8 mouse cellular contexts compared by ENCODE assay signal in the genomic region with DNA sequence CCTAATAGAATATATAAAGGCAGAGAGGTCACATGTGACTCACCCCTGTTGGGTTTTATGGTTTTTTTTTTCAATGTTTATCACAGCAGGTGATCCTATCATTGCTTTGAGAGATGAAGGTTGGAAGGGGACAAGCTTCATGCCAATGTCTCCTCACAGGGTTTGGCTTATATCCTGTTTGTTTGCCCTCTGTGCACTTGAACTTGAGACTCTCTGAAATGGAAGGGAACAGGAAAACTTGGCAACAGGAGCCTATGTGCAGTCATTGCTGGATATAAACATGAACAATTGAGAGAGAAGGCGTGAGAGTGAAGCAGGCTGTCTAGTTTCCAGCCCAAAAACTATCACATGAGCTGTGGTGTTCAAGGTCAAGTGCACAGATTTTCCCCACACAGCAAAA.
"Had no signal": no experiment of that assay in that cellular context is flagged by ENCODE, and none has a peak within 500 bp of the region (broad histone marks: within the 10 kb centered on the region; RNA-seq: fewer than 3 reads in every experiment).

No protein-coding gene starts in this region.

- H3K4me2 ChIP-seq: limb, embryonic 15.5 days; liver, embryonic 15.5 days; midbrain, embryonic 12.5 days had no signal

- H3K27ac ChIP-seq: limb, embryonic 15.5 days; liver, embryonic 15.5 days; midbrain, embryonic 12.5 days had no signal

- H3K4me3 ChIP-seq: limb, embryonic 15.5 days; liver, embryonic 15.5 days; midbrain, embryonic 12.5 days had no signal

- H3K4me1 ChIP-seq: limb, embryonic 15.5 days had no signal

- H3K9ac ChIP-seq: limb, embryonic 15.5 days; liver, embryonic 15.5 days; midbrain, embryonic 12.5 days had no signal

- H3K9me3 ChIP-seq: limb, embryonic 15.5 days; liver, embryonic 15.5 days; midbrain, embryonic 12.5 days had no signal

- H3K36me3 ChIP-seq: limb, embryonic 15.5 days; liver, embryonic 15.5 days; midbrain, embryonic 12.5 days had no signal

- H3K27me3 ChIP-seq: limb, embryonic 15.5 days; liver, embryonic 15.5 days; midbrain, embryonic 12.5 days had no signal

- DNase-seq: kidney, adult 11 months; layer of hippocampus, adult 9-11 months; layer of hippocampus, postnatal 36 days; right cerebral cortex, postnatal 14 days; thymus, postnatal 4 days had no signal
